Mouse (Mus musculus) erythroblast, embryonic 14.5 days (primary cell): ENCODE measurements around the gene Syt9.

Source experiments
- GATA1 ChIP-seq: IDR thresholded peaks from 2 replicates; pipeline ENCODE4 v1.6.1; 2012; ENCODE audit warnings: low read length, inconsistent platforms, mixed read lengths
- TAL1 ChIP-seq: IDR thresholded peaks from 3 replicates; pipeline ENCODE4 v1.6.1; 2012; ENCODE audit warnings: low read length, inconsistent platforms, mixed read lengths

DNA sequence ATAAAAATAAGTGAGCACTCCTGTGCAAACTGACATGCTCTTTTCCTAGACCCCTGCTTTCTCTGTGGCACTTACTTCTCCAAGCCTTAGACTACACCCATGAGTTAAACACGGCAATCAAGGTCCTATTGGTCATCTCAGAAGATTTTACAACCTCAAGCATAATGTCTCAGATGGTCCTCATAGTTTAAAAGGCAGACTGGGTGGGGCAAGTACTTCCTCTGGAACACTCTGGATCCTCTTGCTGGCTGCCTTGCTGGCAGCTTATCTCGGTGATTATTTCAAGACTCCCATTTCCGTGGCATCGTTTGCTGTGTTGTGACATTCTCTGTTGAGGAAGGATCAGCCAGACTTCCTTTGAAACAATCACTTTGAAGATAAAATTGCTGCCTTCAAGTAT is 169.5 kb downstream of the Syt9 start:
- TF ChIP-seq GATA1 (no peak), TAL1 (no peak)
